In the genomic region with DNA sequence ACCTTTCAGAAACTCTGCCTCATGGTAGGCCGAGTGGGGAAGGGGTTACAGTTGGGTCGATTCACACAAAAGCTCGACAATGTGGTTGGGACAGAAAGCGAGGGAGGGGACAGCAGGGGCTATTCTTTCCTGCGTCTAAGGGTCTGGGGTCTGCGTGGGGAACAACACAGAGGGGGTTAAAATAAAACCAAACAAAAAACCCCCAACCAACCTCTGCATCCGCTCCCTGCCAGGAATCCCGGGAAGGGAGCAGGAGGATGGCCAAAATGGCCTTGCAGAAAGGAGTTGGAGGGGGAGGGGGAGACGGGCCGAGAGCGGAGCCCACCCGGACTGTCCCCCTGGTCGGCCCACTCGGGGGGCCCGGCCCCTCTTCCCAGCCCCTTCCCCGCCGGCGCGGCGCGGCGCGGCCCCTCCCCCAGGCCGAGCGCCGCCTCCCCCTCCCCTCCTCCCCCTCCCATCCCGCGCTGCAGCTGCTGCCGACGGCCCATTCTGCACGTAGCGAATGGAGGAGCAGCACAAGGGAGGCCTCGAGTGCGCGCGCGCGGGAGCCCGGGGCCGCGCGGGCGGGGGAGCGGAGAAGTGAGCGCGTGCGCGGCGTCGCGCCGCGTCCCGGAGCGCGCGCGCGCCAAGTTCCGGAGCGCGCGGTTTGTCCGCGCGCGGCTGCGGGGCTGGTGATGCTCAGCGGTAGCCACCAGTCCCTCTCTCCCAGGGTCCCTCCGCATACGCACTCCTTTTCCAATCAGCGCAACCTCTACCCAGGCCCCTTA, we compare ENCODE assay signal across 8 mouse cellular contexts. TPM values are rescaled to one million over a fixed set of nuclear protein-coding genes. Genes with fewer than 3 reads are reported as not detected.
A peak's percentile ranks its signal among the peaks of the same experiment; 100 is the strongest.
DNase-seq lines count a peak whose midpoint lies in the region; ATAC-seq and TF ChIP-seq lines count a peak whose summit lies in the region.

No protein-coding gene starts in this region.

- TF ChIP-seq CTCF in olfactory bulb, adult 2 months (IDR thresholded peaks at IDR 0.05; ENCODE audit: insufficient read depth, low read depth, low read length), result no peak

- H3K27me3 ChIP-seq in forebrain, embryonic 12.5 days, result peaks cover 17% of the 10 kb centered on the region

- H3K27ac ChIP-seq in brown adipose tissue, adult 24 weeks (replicated peaks; ENCODE audit: low read depth, low read length), result no peak overlapping the region
- H3K27ac ChIP-seq in forebrain, embryonic 12.5 days, result peak overlapping the region; percentile 90
- H3K27ac ChIP-seq in olfactory bulb, adult 2 months (ENCODE audit: insufficient read depth, low read depth, low read length), result peak overlapping the region; percentile 78

- H3K9me3 ChIP-seq in forebrain, embryonic 12.5 days, result no peaks in the 10 kb centered on the region

- peak; percentile 73 for ATAC-seq in forebrain, embryonic 12.5 days (ENCODE audit: low FRiP score)

- TF ChIP-seq POLR2A in olfactory bulb, adult 2 months (IDR thresholded peaks at IDR 0.05; ENCODE audit: insufficient read depth, low read depth, low read length), result peak; percentile 95

- H3K4me1 ChIP-seq in brown adipose tissue, adult 24 weeks (ENCODE audit: control insufficient read depth, insufficient read depth, insufficient read length, low read length), result peaks cover 3% of the 10 kb centered on the region
- H3K4me1 ChIP-seq in forebrain, embryonic 12.5 days, result peaks cover 42% of the 10 kb centered on the region
- H3K4me1 ChIP-seq in olfactory bulb, adult 2 months (ENCODE audit: control insufficient read depth, insufficient read depth, low read length), result peaks cover 26% of the 10 kb centered on the region

- H3K9ac ChIP-seq in forebrain, embryonic 12.5 days, result peak overlapping the region; percentile 65

- WGBS in forebrain, embryonic 12.5 days, result under 1% methylated on average over 63 of the region's 72 CpGs
- under 1% methylated on average over 66 of the region's 72 CpGs for WGBS in olfactory bulb, adult 2 months

- H3K4me2 ChIP-seq in forebrain, embryonic 12.5 days, result peak overlapping the region; percentile 58

- peak; percentile 84 for DNase-seq in CD4-positive helper T cell, adult 2 months (ENCODE audit: low read depth, low spot score)
- DNase-seq in heart, postnatal 10 days, result peak; percentile 88 to 90
- DNase-seq in layer of hippocampus, adult 18-20 months (ENCODE audit: low spot score in 2 of 2), result peak; percentile 87 to 93
- peak; percentile 78 to 82 for DNase-seq in lung, adult 18-20 months
- DNase-seq in thymus, postnatal 10 days (ENCODE audit: low spot score in 2 of 2), result peak; percentile 83 to 90

- peak overlapping the region; percentile 46 for H3K4me3 ChIP-seq in brown adipose tissue, adult 24 weeks (ENCODE audit: insufficient read depth, low read depth, low read length)
- H3K4me3 ChIP-seq in forebrain, embryonic 12.5 days (replicated peaks), result peak overlapping the region; percentile 40
- peak overlapping the region; percentile 75 for H3K4me3 ChIP-seq in olfactory bulb, adult 2 months (ENCODE audit: insufficient read depth, low read depth, low read length)

- intact Hi-C loops in heart, postnatal 10 days (cut with DNase I), result loop anchor here (1.0 to 10.0 kb wide), 2 partner anchors 76 to 428 kb away; partner anchors contain the start of gene Gtpbp2

- no peaks in the 10 kb centered on the region for H3K36me3 ChIP-seq in forebrain, embryonic 12.5 days (replicated peaks)

RNA-seq across cellular contexts. Expression of gene 1600014C23Rik, which starts 2.9 kb away (rescaled TPM):
- not detected in 2 replicates for polyA plus RNA-seq in brown adipose tissue, adult 24 weeks (2012; ENCODE audit: insufficient read depth, insufficient read length, missing spikeins)
- 0.83 TPM in 1 of 2 replicates, not detected in the other for polyA plus RNA-seq in forebrain, embryonic 12.5 days (2016; fragmentation: Nextera tagmentation; extraction: Ambion mirVana)
- total RNA-seq in heart, postnatal 10 days (2021), result not detected
- not detected for total RNA-seq in layer of hippocampus, adult 18-20 months (2021)
- polyA plus RNA-seq in olfactory bulb, adult 2 months (2012; ENCODE audit: insufficient read depth, insufficient read length, low replicate concordance, missing spikeins), result not detected in 2 replicates

RNA-seq across cellular contexts. Expression of gene Tmem63b, which starts 49.8 kb away (rescaled TPM):
- polyA plus RNA-seq in brown adipose tissue, adult 24 weeks (2012; ENCODE audit: insufficient read depth, insufficient read length, missing spikeins), result 14.2 and 24.2 TPM in 2 replicates
- 85.7 and 89.3 TPM in 2 replicates for polyA plus RNA-seq in forebrain, embryonic 12.5 days (2016; fragmentation: Nextera tagmentation; extraction: Ambion mirVana)
- 10 to 100 TPM; 81.4 to 86.9 TPM for total RNA-seq in heart, postnatal 10 days (2021)
- total RNA-seq in layer of hippocampus, adult 18-20 months (2021), result 100 to 1,000 TPM; 154 to 155 TPM
- 179 TPM in 1 of 2 replicates, not detected in the other for polyA plus RNA-seq in olfactory bulb, adult 2 months (2012; ENCODE audit: insufficient read depth, insufficient read length, low replicate concordance, missing spikeins)

RNA-seq across cellular contexts. Expression of gene Mrpl14, which starts 50.4 kb away (rescaled TPM):
- 138 and 175 TPM in 2 replicates for polyA plus RNA-seq in brown adipose tissue, adult 24 weeks (2012; ENCODE audit: insufficient read depth, insufficient read length, missing spikeins)
- polyA plus RNA-seq in forebrain, embryonic 12.5 days (2016; fragmentation: Nextera tagmentation; extraction: Ambion mirVana), result 98.8 and 112 TPM in 2 replicates
- 100 to 1,000 TPM in 1 of 2 experiments, 10 to 100 TPM in 1; 94.7 to 108 TPM for total RNA-seq in heart, postnatal 10 days (2021)
- 10 to 100 TPM; 37.2 to 42.5 TPM for total RNA-seq in layer of hippocampus, adult 18-20 months (2021)
- polyA plus RNA-seq in olfactory bulb, adult 2 months (2012; ENCODE audit: insufficient read depth, insufficient read length, low replicate concordance, missing spikeins), result not detected in 2 replicates

Comparison
In these comparisons a context has a peak if more than half of its experiments do, and no peak if none do; other contexts are left out.
1. RNA of gene Mrpl14, which starts 50.4 kb away (polyA plus RNA-seq): 138 to 175 TPM in brown adipose tissue, adult 24 weeks and 98.8 to 112 TPM in forebrain, embryonic 12.5 days; not detected in olfactory bulb, adult 2 months; every median in the first group is over 10 times any median in the second.
2. Peak in every context shown above with its lines, with median percentiles within 50 percentile points of each other: DNase-seq and H3K4me3 ChIP-seq.